Mouse (Mus musculus) urinary bladder, postnatal 14 days (tissue): ENCODE data around the gene Fbxl17.

Experiments
- DNase-seq: peaks from one replicate; pipeline ENCODE4 v3.0.0; 2021; ENCODE audit warnings: low spot score

Gene Fbxl17

GRCm38 (mm10) chr17:63328888-63329287 is 170.9 kb downstream of the Fbxl17 start:
- no peak for DNase-seq

GRCm38 (mm10) chr17:63326227-63326626 is 173.6 kb downstream of the Fbxl17 start:
- DNase-seq = no peak

- DNase-seq = no peak
These were observed 175.1 kb downstream of the Fbxl17 start for GRCm38 (mm10) chr17:63324672-63325071.

GRCm38 (mm10) chr17:63324039-63324438 is 175.8 kb downstream of the Fbxl17 start:
- peak; percentile 63 for DNase-seq

GRCm38 (mm10) chr17:63322846-63323245 is 177.0 kb downstream of the Fbxl17 start:
- no peak for DNase-seq

- no peak for DNase-seq
These were observed 178.5 kb downstream of the Fbxl17 start for GRCm38 (mm10) chr17:63321290-63321689.

- DNase-seq = no peak
These were observed 182.3 kb downstream of the Fbxl17 start for GRCm38 (mm10) chr17:63317518-63317917.

- no peak for DNase-seq
These were observed 184.0 kb downstream of the Fbxl17 start for GRCm38 (mm10) chr17:63315646-63316480.

- no peak for DNase-seq
These were observed 187.0 kb downstream of the Fbxl17 start for GRCm38 (mm10) chr17:63312804-63313203.

- no peak for DNase-seq
These were observed 187.5 kb downstream of the Fbxl17 start for GRCm38 (mm10) chr17:63312330-63312729.

GRCm38 (mm10) chr17:63311613-63312012 is 188.2 kb downstream of the Fbxl17 start:
- DNase-seq = no peak

GRCm38 (mm10) chr17:63310021-63310420 is 189.8 kb downstream of the Fbxl17 start:
- no peak for DNase-seq

GRCm38 (mm10) chr17:63303862-63304261 is 196.0 kb downstream of the Fbxl17 start:
- no peak for DNase-seq

- no peak for DNase-seq
These were observed 197.9 kb downstream of the Fbxl17 start for GRCm38 (mm10) chr17:63301822-63302393.

- no peak for DNase-seq
These were observed 204.3 kb downstream of the Fbxl17 start for GRCm38 (mm10) chr17:63295471-63295870.

GRCm38 (mm10) chr17:63294961-63295360 is 204.9 kb downstream of the Fbxl17 start:
- DNase-seq = no peak

GRCm38 (mm10) chr17:63293979-63294378 is 205.8 kb downstream of the Fbxl17 start:
- no peak for DNase-seq

- DNase-seq = peak; percentile 12
These were observed 210.4 kb downstream of the Fbxl17 start for GRCm38 (mm10) chr17:63289317-63289913.

GRCm38 (mm10) chr17:63288850-63289249 is 211.0 kb downstream of the Fbxl17 start:
- no peak for DNase-seq

GRCm38 (mm10) chr17:63287413-63287812 is 212.4 kb downstream of the Fbxl17 start:
- DNase-seq = peak; percentile 50

GRCm38 (mm10) chr17:63285265-63285939 is 214.4 kb downstream of the Fbxl17 start:
- DNase-seq = peak; percentile 18

GRCm38 (mm10) chr17:63284074-63284473 is 215.7 kb downstream of the Fbxl17 start:
- DNase-seq = no peak

- DNase-seq = no peak
These were observed 217.8 kb downstream of the Fbxl17 start for GRCm38 (mm10) chr17:63282004-63282403.
